Mouse (Mus musculus): ENCODE results near the gene Crk.

DNA sequence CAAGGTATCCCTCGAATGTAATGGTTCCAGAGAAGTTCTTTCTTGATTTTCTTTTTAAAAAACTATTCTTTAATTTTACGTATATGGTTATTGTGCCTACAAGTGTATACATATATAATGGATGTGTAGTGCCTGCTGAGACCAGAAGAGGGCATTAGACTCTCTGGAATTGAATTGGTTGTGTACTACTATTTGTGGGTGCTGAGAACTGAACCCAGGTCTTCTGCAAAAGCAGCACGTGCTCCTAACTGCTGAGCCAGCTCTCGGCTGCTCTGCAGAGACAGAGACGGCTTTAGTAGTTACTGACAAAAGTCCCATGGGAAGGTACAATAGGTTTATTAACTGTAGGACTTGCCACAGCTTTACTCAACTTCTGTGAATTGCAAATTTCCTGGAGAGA, 5.4 kb downstream of the Crk start:
- TF ChIP-seq POLR2A (IDR thresholded peaks at IDR 0.05; ENCODE audit: low read depth, low read length) (no peak), CTCF (IDR thresholded peaks at IDR 0.05; ENCODE audit: extremely low read depth, insufficient read depth, insufficient read length, insufficient replicate concordance) (no peak)

Data from spleen, adult 2 months (tissue).